In the genomic region with DNA sequence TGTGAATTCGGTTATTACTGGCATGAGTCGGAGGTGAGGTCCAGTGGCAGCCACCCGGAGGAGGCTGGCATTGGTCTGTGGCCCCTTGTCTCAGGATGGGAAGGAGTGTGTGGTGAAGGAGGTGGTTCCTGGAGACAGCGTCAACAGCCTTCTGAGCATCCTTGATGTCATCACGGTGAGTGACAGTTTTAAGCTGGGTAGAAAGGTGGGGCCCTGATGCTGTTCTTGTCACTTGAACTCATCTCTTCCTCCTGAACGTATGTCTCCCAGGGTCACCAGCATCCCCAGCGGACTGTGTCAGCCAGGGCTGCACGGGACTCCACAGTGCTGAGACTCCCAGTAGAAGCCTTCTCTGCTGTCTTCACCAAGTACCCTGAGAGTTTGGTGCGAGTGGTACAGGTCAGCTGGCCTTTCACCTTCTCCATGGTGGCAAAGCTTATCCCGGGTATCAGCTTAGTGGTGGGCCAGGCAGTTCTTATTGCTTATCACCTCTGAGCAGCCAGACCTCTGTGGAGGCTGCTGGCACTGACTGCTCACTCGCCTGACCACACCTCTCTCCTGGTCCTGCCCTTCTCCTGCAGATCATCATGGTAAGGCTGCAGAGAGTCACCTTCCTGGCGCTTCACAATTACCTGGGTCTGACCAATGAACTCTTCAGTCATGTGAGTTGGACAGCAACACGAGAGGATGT, we compare ENCODE assay signal across 20 mouse cellular contexts. TPM values are rescaled to one million over a fixed set of nuclear protein-coding genes. Genes with fewer than 3 reads are reported as not detected.
DNase-seq lines count a peak whose midpoint lies in the region; ATAC-seq and TF ChIP-seq lines count a peak whose summit lies in the region.
"Had no signal": no experiment of that assay in that cellular context is flagged by ENCODE, and none has a peak within 500 bp of the region (broad histone marks: within the 10 kb centered on the region; RNA-seq: fewer than 3 reads in every experiment).

No protein-coding gene starts in this region.

- peak overlapping the region; percentile 68 for H3K4me2 ChIP-seq in liver, embryonic 12.5 days
- H3K4me2 ChIP-seq: heart, embryonic 13.5 days had no signal

- H3K9ac ChIP-seq in liver, embryonic 12.5 days, result peak overlapping the region; percentile 42
- H3K9ac ChIP-seq: heart, embryonic 13.5 days had no signal

- H3K36me3 ChIP-seq in G1E (replicated peaks), result peaks cover 72% of the 10 kb centered on the region
- H3K36me3 ChIP-seq in liver, embryonic 12.5 days, result peaks cover 59% of the 10 kb centered on the region

- H3K4me3 ChIP-seq in G1E (ENCODE audit: low read depth, low read length), result no peak overlapping the region
- H3K4me3 ChIP-seq in liver, embryonic 12.5 days, result peak overlapping the region; percentile 36
- H3K4me3 ChIP-seq: embryonic facial prominence, embryonic 10.5 days; heart, embryonic 13.5 days had no signal

- no peak for DNase-seq in G1E (ENCODE audit: low spot score)
- DNase-seq in c-Kit-positive CD71-positive TER-119-negative erythroid progenitor cells, embryonic 14.5 days (ENCODE audit: low read depth), result peak; percentile 55
- no peak for DNase-seq in urinary bladder, postnatal 25 days (ENCODE audit: low spot score)
- DNase-seq in adrenal gland, adult (ENCODE audit: inconsistent age in 2 of 2, low spot score in 1 of 2), result no peak
- DNase-seq in cerebellum, adult 9-11 months, result no peak
- DNase-seq in layer of hippocampus, postnatal 10 days (ENCODE audit: low spot score in 2 of 2), result no peak
- DNase-seq: adrenal gland, postnatal 14 days; cerebellum, postnatal 14 days; gastrocnemius, postnatal 36 days had no signal

- H3K27ac ChIP-seq in liver, embryonic 12.5 days, result peak overlapping the region; percentile 94
- H3K27ac ChIP-seq: embryonic facial prominence, embryonic 10.5 days; heart, embryonic 13.5 days had no signal

- WGBS in liver, embryonic 12.5 days (ENCODE audit: insufficient replicate concordance), result 48% methylated on average over 13 of the region's 13 CpGs

- TF ChIP-seq CTCF in G1E (IDR thresholded peaks at IDR 0.05; ENCODE audit: low read depth, low read length), result no peak

- H3K4me1 ChIP-seq in G1E (ENCODE audit: insufficient read depth, low read depth, low read length), result peaks cover 21% of the 10 kb centered on the region
- H3K4me1 ChIP-seq in liver, embryonic 12.5 days, result peaks cover 68% of the 10 kb centered on the region
- H3K4me1 ChIP-seq: heart, embryonic 13.5 days had no signal

- H3K9me3 ChIP-seq in G1E (replicated peaks), result no peaks in the 10 kb centered on the region
- H3K9me3 ChIP-seq in liver, embryonic 12.5 days (replicated peaks), result no peaks in the 10 kb centered on the region
- H3K9me3 ChIP-seq: embryonic facial prominence, embryonic 10.5 days; heart, embryonic 13.5 days had no signal

- peak; percentile 4; the same call in 1 of the 2 replicates for ATAC-seq in G1E (ENCODE audit: extremely low read depth, insufficient number of reproducible peaks, low FRiP score, poor library complexity, severe bottlenecking)
- peak; percentile 99 for ATAC-seq in liver, embryonic 12.5 days
- ATAC-seq in neutrophil, adult 5-6 weeks (ENCODE audit: extremely low read depth, insufficient number of reproducible peaks, low FRiP score, poor library complexity, severe bottlenecking), result 0 out of 2 replicates have a peak, but pooled peaks have one; percentile 6
- ATAC-seq: midbrain, embryonic 16.5 days had no signal

- no peaks in the 10 kb centered on the region for H3K27me3 ChIP-seq in G1E (ENCODE audit: insufficient read depth, low read length)
- no peaks in the 10 kb centered on the region for H3K27me3 ChIP-seq in liver, embryonic 12.5 days (replicated peaks)
- H3K27me3 ChIP-seq: heart, embryonic 13.5 days had no signal

RNA-seq across cellular contexts. Expression of a gene that starts 7.0 kb away (rescaled TPM):
- total RNA-seq in G1E (2014; fragmentation: Nextera tagmentation) (39.8 and 61.5 TPM in 2 replicates), G1E (2017) (33.9 and 34.3 TPM in 2 replicates)
- 21.4 and 25.1 TPM in 2 replicates for polyA plus RNA-seq in G1E (2012)
- polyA plus RNA-seq in liver, embryonic 12.5 days (2016; fragmentation: Nextera tagmentation; extraction: Ambion mirVana), result 14.7 and 17.1 TPM in 2 replicates
- total RNA-seq in neutrophil, adult 5-6 weeks (2017), result 46.8 and 48.6 TPM in 2 replicates
- 10 to 100 TPM; 67.7 to 76.2 TPM for total RNA-seq in layer of hippocampus, postnatal 10 days (2021)

RNA-seq across cellular contexts. Expression of a gene that starts 21.9 kb away (rescaled TPM):
- total RNA-seq in G1E (2014; fragmentation: Nextera tagmentation), result 42.4 and 43.6 TPM in 2 replicates
- total RNA-seq in G1E (2017), result 41.5 and 46.9 TPM in 2 replicates
- 144 and 171 TPM in 2 replicates for polyA plus RNA-seq in G1E (2012)
- polyA plus RNA-seq in liver, embryonic 12.5 days (2016; fragmentation: Nextera tagmentation; extraction: Ambion mirVana), result 25.7 and 26.9 TPM in 2 replicates
- 80.5 and 83.9 TPM in 2 replicates for total RNA-seq in neutrophil, adult 5-6 weeks (2017)
- total RNA-seq in layer of hippocampus, postnatal 10 days (2021), result 10 to 100 TPM; 66.2 to 79.4 TPM

RNA-seq across cellular contexts. Expression of a gene that starts 29.2 kb away (rescaled TPM):
- total RNA-seq in G1E (2014; fragmentation: Nextera tagmentation) (25.7 and 26.6 TPM in 2 replicates), G1E (2017) (6.6 and 7.4 TPM in 2 replicates)
- 19.2 and 22.7 TPM in 2 replicates for polyA plus RNA-seq in G1E (2012)
- 7.9 and 8.1 TPM in 2 replicates for polyA plus RNA-seq in liver, embryonic 12.5 days (2016; fragmentation: Nextera tagmentation; extraction: Ambion mirVana)
- total RNA-seq in neutrophil, adult 5-6 weeks (2017), result 3.6 and 4.1 TPM in 2 replicates
- 10 to 100 TPM; 27.7 to 29.0 TPM for total RNA-seq in layer of hippocampus, postnatal 10 days (2021)

RNA-seq across cellular contexts. Expression of a gene that starts 45.6 kb away (rescaled TPM):
- total RNA-seq in G1E (2014; fragmentation: Nextera tagmentation) (not detected in 2 replicates), G1E (2017) (0.49 and 1.2 TPM in 2 replicates)
- not detected in 2 replicates for polyA plus RNA-seq in G1E (2012)
- 2.3 and 2.9 TPM in 2 replicates for polyA plus RNA-seq in liver, embryonic 12.5 days (2016; fragmentation: Nextera tagmentation; extraction: Ambion mirVana)
- total RNA-seq in neutrophil, adult 5-6 weeks (2017), result not detected in 2 replicates
- total RNA-seq in layer of hippocampus, postnatal 10 days (2021), result not detected
- total RNA-seq: gastrocnemius, postnatal 36 days; left cerebral cortex, postnatal 14 days had no signal
- polyA plus RNA-seq: C2C12 had no signal

RNA-seq across cellular contexts. Expression of a gene that starts 51.5 kb away (rescaled TPM):
- not detected in 2 replicates for total RNA-seq in G1E (2014; fragmentation: Nextera tagmentation)
- 0.11 TPM in 1 of 2 replicates, not detected in the other for total RNA-seq in G1E (2017)
- polyA plus RNA-seq in G1E (2012), result not detected in 2 replicates
- polyA plus RNA-seq in liver, embryonic 12.5 days (2016; fragmentation: Nextera tagmentation; extraction: Ambion mirVana), result 0.08 TPM in 1 of 2 replicates, not detected in the other
- 0.61 TPM in 1 of 2 replicates, not detected in the other for total RNA-seq in neutrophil, adult 5-6 weeks (2017)
- total RNA-seq in layer of hippocampus, postnatal 10 days (2021), result under 1 TPM; 0.20 to 0.32 TPM
- total RNA-seq: adrenal gland, postnatal 14 days; ES-E14; hematopoietic stem cell, adult 5-6 weeks; liver, adult 2 months had no signal
- polyA plus RNA-seq: C2C12; heart, embryonic 13.5 days; kidney, embryonic 16.5 days had no signal

Comparison
In these comparisons a context has a peak if more than half of its experiments do, and no peak if none do; other contexts are left out.
1. ATAC-seq: peak in every context shown above with its lines; median percentile 99 in liver, embryonic 12.5 days; 6 in neutrophil, adult 5-6 weeks; 4 in G1E.